Mouse (Mus musculus) leukemia stem cell, adult 10-12 weeks (primary cell): Measurements from ENCODE around the gene Btbd3. TPM values are rescaled to one million over a fixed set of nuclear protein-coding genes. Genes with fewer than 3 reads are reported as not detected.

Experiments used
- polyA plus RNA-seq: library from polyadenylated mRNA; stranded (reverse); fragments of >175 nt; gene quantifications from 2 replicates; pipeline ENCODE4 v1.2.3, GENCODE M21; 2012; ENCODE audit warnings: low replicate concordance

Gene Btbd3
- 0.05 and 0.17 TPM in 2 replicates for polyA plus RNA-seq

DNA sequence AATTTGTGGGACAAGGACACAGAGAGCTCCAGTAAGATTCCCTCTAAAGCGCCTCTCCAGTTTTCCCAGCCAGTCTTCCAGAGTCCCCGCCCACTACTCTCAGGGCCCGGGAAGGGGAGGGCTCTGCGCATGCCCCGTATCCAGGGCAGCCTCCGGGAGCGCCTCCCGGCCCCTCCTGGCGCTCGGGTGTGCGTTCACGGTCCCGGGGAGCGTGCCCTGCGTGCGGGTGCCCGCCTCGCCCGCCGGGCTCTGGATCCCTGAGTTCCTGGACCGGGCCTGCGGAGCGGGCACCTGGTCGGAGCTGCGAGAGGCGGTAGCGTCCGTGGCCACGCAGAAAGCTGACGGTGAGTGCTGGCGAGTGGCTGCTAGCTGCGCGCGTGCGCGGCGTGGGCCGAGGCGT is at the start of gene Btbd3:
Btbd3 (plus strand) TSS at position 155 of the 400 bp plus-strand sequence.

